Comparison of ENCODE assay signal across 12 mouse cellular contexts in the genomic region with DNA sequence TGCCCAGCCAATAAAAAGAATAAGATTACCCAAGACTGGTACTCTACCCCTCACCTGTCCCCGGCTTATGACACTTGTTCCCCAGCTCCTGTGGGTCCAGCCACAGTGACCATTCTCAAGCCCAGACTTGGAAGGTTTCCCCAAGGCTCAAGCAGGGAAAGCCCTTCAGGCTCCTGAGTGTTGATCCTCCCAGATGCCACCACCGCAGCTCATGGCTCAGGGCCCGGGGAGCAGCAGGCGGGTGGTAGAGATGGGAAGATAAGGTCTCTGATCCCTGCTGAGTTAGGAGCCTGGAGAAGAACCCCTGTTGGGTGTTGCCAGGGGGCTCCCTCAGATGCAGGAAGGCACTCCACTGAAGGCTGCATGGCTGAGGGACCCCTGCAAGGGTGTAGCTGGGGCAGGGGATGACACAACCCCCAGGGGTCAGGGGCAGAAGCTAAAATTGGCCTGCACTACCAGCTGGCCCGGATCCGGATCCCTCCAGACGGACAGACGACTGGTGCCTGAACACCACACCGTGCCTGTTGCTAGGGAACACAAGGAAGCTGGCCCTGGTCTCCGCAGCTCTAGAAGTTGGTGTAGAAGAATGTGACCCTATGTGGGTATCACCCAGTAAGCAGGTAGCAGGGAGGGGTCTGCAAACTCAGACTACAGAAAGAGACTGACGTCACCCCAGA. TPM values are rescaled to one million over a fixed set of nuclear protein-coding genes. Genes with fewer than 3 reads are reported as not detected.
A peak's percentile ranks its signal among the peaks of the same experiment; 100 is the strongest.
DNase-seq lines count a peak whose midpoint lies in the region; ATAC-seq and TF ChIP-seq lines count a peak whose summit lies in the region.
"Had no signal": no experiment of that assay in that cellular context is flagged by ENCODE, and none has a peak within 500 bp of the region (broad histone marks: within the 10 kb centered on the region; RNA-seq: fewer than 3 reads in every experiment).

No protein-coding gene starts in this region.

- 0 out of 2 replicates have a peak overlapping the region, but pooled peaks have one; percentile 88 for H3K4me2 ChIP-seq in heart, embryonic 13.5 days
- peak overlapping the region; percentile 94; the same call in 1 of the 2 replicates for H3K4me2 ChIP-seq in stomach, embryonic 15.5 days
- no peak overlapping the region for H3K4me2 ChIP-seq in stomach, postnatal 0 days (replicated peaks; ENCODE audit: low read depth)
- H3K4me2 ChIP-seq in embryonic facial prominence, embryonic 14.5 days (ENCODE audit: low read depth, low read length), result no peak overlapping the region

- ATAC-seq in heart, embryonic 13.5 days (ENCODE audit: extremely low read depth, insufficient number of reproducible peaks, low FRiP score, low TSS enrichment), result no peak
- no peak for ATAC-seq in stomach, embryonic 15.5 days (ENCODE audit: insufficient read depth, low FRiP score, low read depth)
- no peak for ATAC-seq in stomach, postnatal 0 days (ENCODE audit: low FRiP score, low TSS enrichment)
- ATAC-seq in embryonic facial prominence, embryonic 14.5 days (ENCODE audit: low read depth), result no peak

- H3K9me3 ChIP-seq in heart, embryonic 13.5 days, result no peaks in the 10 kb centered on the region
- H3K9me3 ChIP-seq in stomach, embryonic 15.5 days, result no peaks in the 10 kb centered on the region
- no peaks in the 10 kb centered on the region for H3K9me3 ChIP-seq in stomach, postnatal 0 days (ENCODE audit: control insufficient read depth, low read length)
- no peaks in the 10 kb centered on the region for H3K9me3 ChIP-seq in embryonic facial prominence, embryonic 14.5 days (ENCODE audit: control insufficient read depth, low read length)

- no peak overlapping the region for H3K27ac ChIP-seq in heart, embryonic 13.5 days (replicated peaks)
- no peak overlapping the region for H3K27ac ChIP-seq in stomach, embryonic 15.5 days
- H3K27ac ChIP-seq in stomach, postnatal 0 days (replicated peaks), result no peak overlapping the region
- H3K27ac ChIP-seq in embryonic facial prominence, embryonic 14.5 days (replicated peaks; ENCODE audit: low read depth, low read length), result no peak overlapping the region

- H3K4me3 ChIP-seq in heart, embryonic 13.5 days, result no peak overlapping the region
- no peak overlapping the region for H3K4me3 ChIP-seq in stomach, embryonic 15.5 days (replicated peaks)
- no peak overlapping the region for H3K4me3 ChIP-seq in stomach, postnatal 0 days (ENCODE audit: low read depth, low read length)
- no peak overlapping the region for H3K4me3 ChIP-seq in embryonic facial prominence, embryonic 14.5 days (ENCODE audit: low read depth, low read length)

- H3K4me1 ChIP-seq in heart, embryonic 13.5 days, result peaks cover 26% of the 10 kb centered on the region
- H3K4me1 ChIP-seq in stomach, embryonic 15.5 days, result peaks cover 18% of the 10 kb centered on the region
- H3K4me1 ChIP-seq in stomach, postnatal 0 days (replicated peaks; ENCODE audit: control insufficient read depth, insufficient read depth), result 0 out of 2 replicates have a peak, but pooled peaks cover 4% of the 10 kb centered on the region
- H3K4me1 ChIP-seq in embryonic facial prominence, embryonic 14.5 days (ENCODE audit: control insufficient read depth, insufficient read depth, low read length), result peaks cover 12% of the 10 kb centered on the region

- DNase-seq in heart, postnatal 14 days, result no peak
- DNase-seq in stomach, postnatal 0 days (ENCODE audit: low spot score), result no peak
- no peak for DNase-seq in embryonic facial prominence, embryonic 14.5 days (ENCODE audit: low spot score)
- no peak for DNase-seq in right cerebral cortex, postnatal 25 days
- no peak for DNase-seq in layer of hippocampus, adult 18-20 months (ENCODE audit: low spot score in 2 of 2)
- DNase-seq: gastrocnemius, postnatal 14 days; kidney, postnatal 4 days; lung, postnatal 10 days; spleen, adult 18-20 months; thymus, postnatal 25 days had no signal

- H3K9ac ChIP-seq in heart, embryonic 13.5 days, result peak overlapping the region; percentile 26; the same call in 1 of the 2 replicates
- no peak overlapping the region for H3K9ac ChIP-seq in stomach, embryonic 15.5 days
- no peak overlapping the region for H3K9ac ChIP-seq in stomach, postnatal 0 days (ENCODE audit: low read length)
- peak overlapping the region; percentile 83; the same call in 1 of the 2 replicates for H3K9ac ChIP-seq in embryonic facial prominence, embryonic 14.5 days (ENCODE audit: low read depth, low read length)

- intact Hi-C loops in heart, postnatal 14 days (cut with DNase I), result no loop called here

- WGBS in heart, embryonic 13.5 days, result 56% methylated on average over 11 of the region's 11 CpGs
- WGBS in stomach, embryonic 15.5 days, result 72% methylated on average over 11 of the region's 11 CpGs
- 68% methylated on average over 11 of the region's 11 CpGs for WGBS in stomach, postnatal 0 days
- 68% methylated on average over 11 of the region's 11 CpGs for WGBS in embryonic facial prominence, embryonic 14.5 days

- TF ChIP-seq CTCF in stomach, postnatal 0 days (IDR thresholded peaks at IDR 0.05; ENCODE audit: low read depth), result no peak

- peaks cover 37% of the 10 kb centered on the region for H3K36me3 ChIP-seq in heart, embryonic 13.5 days
- peaks cover 8% of the 10 kb centered on the region for H3K36me3 ChIP-seq in stomach, embryonic 15.5 days
- peaks cover 7% of the 10 kb centered on the region; the same call in 1 of the 2 replicates for H3K36me3 ChIP-seq in stomach, postnatal 0 days (ENCODE audit: control insufficient read depth, insufficient read depth, low read length)
- peaks cover 27% of the 10 kb centered on the region for H3K36me3 ChIP-seq in embryonic facial prominence, embryonic 14.5 days (ENCODE audit: control insufficient read depth, insufficient read depth, low read length)

- H3K27me3 ChIP-seq in heart, embryonic 13.5 days (replicated peaks), result no peaks in the 10 kb centered on the region
- no peaks in the 10 kb centered on the region for H3K27me3 ChIP-seq in stomach, embryonic 15.5 days (replicated peaks)
- no peaks in the 10 kb centered on the region for H3K27me3 ChIP-seq in stomach, postnatal 0 days (ENCODE audit: control insufficient read depth, insufficient read depth, low read length)
- H3K27me3 ChIP-seq in embryonic facial prominence, embryonic 14.5 days (replicated peaks; ENCODE audit: control insufficient read depth, insufficient read depth, low read length), result no peaks in the 10 kb centered on the region

- TF ChIP-seq EP300 in stomach, postnatal 0 days (optimal IDR thresholded peaks at IDR 0.05), result no peak

RNA-seq across cellular contexts. Expression of gene Mark4, which starts 2.7 kb away (rescaled TPM):
- 6.5 and 7.5 TPM in 2 replicates for polyA plus RNA-seq in heart, embryonic 13.5 days (2015; fragmentation: Nextera tagmentation; extraction: Ambion mirVana)
- total RNA-seq in heart, postnatal 14 days (2021), result 10 to 100 TPM; 23.3 to 25.0 TPM
- polyA plus RNA-seq in stomach, embryonic 15.5 days (2015; fragmentation: Nextera tagmentation; extraction: Ambion mirVana), result 7.8 and 7.9 TPM in 2 replicates
- polyA plus RNA-seq in stomach, postnatal 0 days (2015; fragmentation: Nextera tagmentation; extraction: Ambion mirVana), result 5.2 and 5.3 TPM in 2 replicates
- 10.5 and 10.9 TPM in 2 replicates for polyA plus RNA-seq in embryonic facial prominence, embryonic 14.5 days (2014; fragmentation: Nextera tagmentation; extraction: Ambion mirVana)
- 10 to 100 TPM; 88.3 to 92.0 TPM for total RNA-seq in layer of hippocampus, adult 18-20 months (2021)

RNA-seq across cellular contexts. Expression of gene Exoc3l2, which starts 7.2 kb away (rescaled TPM):
- 1.1 and 1.2 TPM in 2 replicates for polyA plus RNA-seq in heart, embryonic 13.5 days (2015; fragmentation: Nextera tagmentation; extraction: Ambion mirVana)
- 1 to 10 TPM in 1 of 2 experiments, under 1 TPM in 1; 0.79 to 1.1 TPM for total RNA-seq in heart, postnatal 14 days (2021)
- 0.94 and 1.3 TPM in 2 replicates for polyA plus RNA-seq in stomach, embryonic 15.5 days (2015; fragmentation: Nextera tagmentation; extraction: Ambion mirVana)
- polyA plus RNA-seq in stomach, postnatal 0 days (2015; fragmentation: Nextera tagmentation; extraction: Ambion mirVana), result 0.97 and 1.1 TPM in 2 replicates
- polyA plus RNA-seq in embryonic facial prominence, embryonic 14.5 days (2014; fragmentation: Nextera tagmentation; extraction: Ambion mirVana), result 1.4 and 1.7 TPM in 2 replicates
- under 1 TPM; 0.38 to 0.59 TPM for total RNA-seq in layer of hippocampus, adult 18-20 months (2021)

RNA-seq across cellular contexts. Expression of gene Ckm, which starts 51.4 kb away (rescaled TPM):
- 284 and 345 TPM in 2 replicates for polyA plus RNA-seq in heart, embryonic 13.5 days (2015; fragmentation: Nextera tagmentation; extraction: Ambion mirVana)
- 1,000 to 10,000 TPM; 3,946 to 4,137 TPM for total RNA-seq in heart, postnatal 14 days (2021)
- polyA plus RNA-seq in stomach, embryonic 15.5 days (2015; fragmentation: Nextera tagmentation; extraction: Ambion mirVana), result 17.4 and 19.1 TPM in 2 replicates
- polyA plus RNA-seq in stomach, postnatal 0 days (2015; fragmentation: Nextera tagmentation; extraction: Ambion mirVana), result 42.1 and 43.6 TPM in 2 replicates
- 348 and 732 TPM in 2 replicates for polyA plus RNA-seq in embryonic facial prominence, embryonic 14.5 days (2014; fragmentation: Nextera tagmentation; extraction: Ambion mirVana)
- total RNA-seq in layer of hippocampus, adult 18-20 months (2021), result not detected

RNA-seq across cellular contexts. Expression of gene Klc3, which starts 52.1 kb away (rescaled TPM):
- polyA plus RNA-seq in heart, embryonic 13.5 days (2015; fragmentation: Nextera tagmentation; extraction: Ambion mirVana), result 4.8 and 5.5 TPM in 2 replicates
- total RNA-seq in heart, postnatal 14 days (2021), result under 1 TPM; 0.45 to 0.63 TPM
- 9.7 and 10.4 TPM in 2 replicates for polyA plus RNA-seq in stomach, embryonic 15.5 days (2015; fragmentation: Nextera tagmentation; extraction: Ambion mirVana)
- 24.3 and 26.5 TPM in 2 replicates for polyA plus RNA-seq in stomach, postnatal 0 days (2015; fragmentation: Nextera tagmentation; extraction: Ambion mirVana)
- 10.2 and 15.3 TPM in 2 replicates for polyA plus RNA-seq in embryonic facial prominence, embryonic 14.5 days (2014; fragmentation: Nextera tagmentation; extraction: Ambion mirVana)
- 1 to 10 TPM; 4.5 to 5.5 TPM for total RNA-seq in layer of hippocampus, adult 18-20 months (2021)

RNA-seq across cellular contexts. Expression of gene Bloc1s3, which starts 52.2 kb away (rescaled TPM):
- polyA plus RNA-seq in heart, embryonic 13.5 days (2015; fragmentation: Nextera tagmentation; extraction: Ambion mirVana), result 1.5 TPM in 2 replicates
- total RNA-seq in heart, postnatal 14 days (2021), result 1 to 10 TPM; 2.0 to 2.2 TPM
- polyA plus RNA-seq in stomach, embryonic 15.5 days (2015; fragmentation: Nextera tagmentation; extraction: Ambion mirVana), result 2.2 and 2.4 TPM in 2 replicates
- 3.2 and 3.7 TPM in 2 replicates for polyA plus RNA-seq in stomach, postnatal 0 days (2015; fragmentation: Nextera tagmentation; extraction: Ambion mirVana)
- 0.74 and 0.93 TPM in 2 replicates for polyA plus RNA-seq in embryonic facial prominence, embryonic 14.5 days (2014; fragmentation: Nextera tagmentation; extraction: Ambion mirVana)
- 1 to 10 TPM; 6.1 to 6.3 TPM for total RNA-seq in layer of hippocampus, adult 18-20 months (2021)

Comparison
In these comparisons a context has a peak if more than half of its experiments do, and no peak if none do; other contexts are left out.
1. H3K4me2 ChIP-seq: peak in heart, embryonic 13.5 days (single experiment) and stomach, embryonic 15.5 days (single experiment); none in stomach, postnatal 0 days (single experiment) and embryonic facial prominence, embryonic 14.5 days (single experiment).
2. H3K9ac ChIP-seq: peak in heart, embryonic 13.5 days (single experiment) and embryonic facial prominence, embryonic 14.5 days (single experiment); none in stomach, embryonic 15.5 days (single experiment) and stomach, postnatal 0 days (single experiment).